Mouse (Mus musculus): ENCODE data around the gene Ctdsp1.

DNA sequence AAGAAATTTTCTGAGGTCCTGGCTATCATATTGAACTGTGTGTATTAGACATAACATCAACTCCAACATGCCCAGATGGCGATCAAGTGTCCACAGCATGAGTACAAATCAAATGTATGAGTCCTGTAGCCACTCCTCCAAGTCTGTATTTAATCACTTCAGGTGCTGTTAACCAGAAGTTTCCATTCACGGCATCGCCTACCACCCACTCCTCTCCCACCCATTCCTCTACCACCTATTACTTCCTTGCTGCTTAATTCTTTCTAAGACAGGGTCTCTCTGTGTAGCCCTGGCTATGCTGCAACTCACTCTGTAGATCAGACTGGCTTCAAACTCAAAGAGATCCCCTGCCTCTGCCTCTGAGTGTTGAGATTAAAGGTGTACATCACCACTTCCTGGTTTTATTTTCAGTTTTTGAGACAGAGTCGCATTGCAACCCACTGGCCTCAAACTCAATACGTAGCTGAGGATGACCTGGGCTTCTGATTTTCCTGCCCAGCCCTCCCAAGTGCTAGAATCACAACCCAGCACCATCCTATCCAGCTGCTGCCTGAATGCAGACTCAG lies 31.3 kb upstream of the Ctdsp1 start:
- no peak for TF ChIP-seq CTCF (IDR thresholded peaks at IDR 0.05; ENCODE audit: low read depth)
- no peak for TF ChIP-seq EP300 (IDR thresholded peaks at IDR 0.05; ENCODE audit: low read depth)

Data from liver, embryonic 14.5 days (tissue).